Mouse (Mus musculus) kidney, adult 2 months (tissue): Measurements from ENCODE around the gene Slc36a2. TPM values are rescaled to one million over a fixed set of nuclear protein-coding genes. Genes with fewer than 3 reads are reported as not detected.

Source experiments
- DNase-seq: peaks from one replicate; pipeline ENCODE4 v3.0.0; 2021
- H3K27ac ChIP-seq: fragments of 200-500 bp; 2 replicates; pipeline ENCODE4 v1.5.1; 2012; ENCODE audit warnings: low read depth, low read length, control low read depth, inconsistent platforms; ENCODE audit not compliant: insufficient read depth
- H3K27me3 ChIP-seq: fragments of 200-500 bp; replicated peaks from 2 replicates; pipeline ENCODE4 v1.6.1; 2012; ENCODE audit warnings: mild to moderate bottlenecking, moderate library complexity, low read length, inconsistent platforms; ENCODE audit not compliant: control insufficient read depth, insufficient read depth
- H3K36me3 ChIP-seq: fragments of 200-500 bp; 2 replicates; pipeline ENCODE4 v1.6.1; 2012; ENCODE audit warnings: mild to moderate bottlenecking, moderate library complexity, low read length, inconsistent platforms; ENCODE audit not compliant: control insufficient read depth, insufficient read depth
- H3K4me1 ChIP-seq: fragments of 200-500 bp; 2 replicates; pipeline ENCODE4 v1.6.1; 2011; ENCODE audit warnings: low read length; ENCODE audit not compliant: control insufficient read depth, insufficient read depth
- H3K4me3 ChIP-seq: fragments of 200-500 bp; 2 replicates; pipeline ENCODE4 v1.5.1; 2011; ENCODE audit warnings: mild to moderate bottlenecking, low read depth, low read length, control low read depth; ENCODE audit not compliant: insufficient read depth
- CTCF ChIP-seq: fragments of 200-500 bp; conservative IDR thresholded peaks from 2 replicates; pipeline ENCODE4 v1.5.1; 2011; ENCODE audit warnings: low read depth, mild to moderate bottlenecking, control low read depth, low read length, moderate library complexity, mixed read lengths; ENCODE audit not compliant: insufficient read depth, insufficient read length
- POLR2A ChIP-seq: fragments of 200-500 bp; IDR thresholded peaks from one replicate; pipeline ENCODE4 v1.6.1; 2011; ENCODE audit warnings: low read depth, low read length, control low read depth
- WGBS: fragments of 180-500 bp; shearing (Covaris S2); methylation state at CpG from one replicate; pipeline ENCODE4 v1.1.7; 2018; 5-methylcytosine and 5-hydroxymethylcytosine counted together
- polyA plus RNA-seq: library from polyadenylated mRNA; depleted of rRNA; stranded (reverse); fragments of >200 nt; gene quantifications from 2 replicates; pipeline ENCODE4 v1.2.3, GENCODE M21; 2012; rRNA removed

The Slc36a2 gene
- polyA plus RNA-seq, result 35.4 and 36.9 TPM in 2 replicates

GRCm38 (mm10) chr11:55184733-55185291, at the start of gene Slc36a2:
Gene Slc36a2, minus strand, starts transcription at chr11:55185077.
- Histone ChIP-seq H3K27me3 (no peaks in the 10 kb centered on the region), H3K36me3 (no peaks in the 10 kb centered on the region), H3K4me1 (0 out of 2 replicates have a peak, but pooled peaks cover 3% of the 10 kb centered on the region), H3K4me3 (no peak within 1 kb of the TSS), H3K27ac (no peak within 1 kb of the TSS)
- no peak for TF ChIP-seq CTCF
- TF ChIP-seq POLR2A, result no peak
- WGBS, result 40% methylated on average over 10 of the region's 10 CpGs
- peak; percentile 19 for DNase-seq

DNA sequence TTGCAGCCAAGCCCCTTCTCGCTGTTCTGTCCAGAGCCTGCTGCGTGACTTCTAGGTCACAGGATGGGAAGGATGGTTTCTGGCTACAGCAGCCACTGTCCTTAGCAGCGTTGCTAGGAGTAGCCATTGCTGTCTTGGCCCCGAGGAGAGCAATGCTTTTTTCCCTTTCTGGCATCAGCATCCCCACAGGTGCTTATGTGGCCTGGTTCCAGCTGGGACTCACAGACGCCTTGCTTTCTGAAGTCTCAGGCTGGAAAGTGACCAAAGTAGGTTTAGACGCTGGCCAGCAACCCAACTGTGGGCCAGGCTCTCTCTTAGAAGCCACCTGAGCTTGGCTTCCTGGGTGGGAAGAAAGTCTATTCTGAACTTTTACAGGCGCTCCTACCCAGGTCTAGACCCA, 49.4 kb upstream of the Slc36a2 start:
- TF ChIP-seq CTCF (no peak), POLR2A (no peak)
- H3K4me3 ChIP-seq, result no peak overlapping the region
- H3K36me3 ChIP-seq, result peaks cover 3% of the 10 kb centered on the region; the same call in 1 of the 2 replicates
- no peak overlapping the region for H3K27ac ChIP-seq
- no peaks in the 10 kb centered on the region for H3K27me3 ChIP-seq
- 88% methylated on average over 7 of the region's 7 CpGs for WGBS
- no peak for DNase-seq
- no peaks in the 10 kb centered on the region for H3K4me1 ChIP-seq

- TF ChIP-seq POLR2A (no peak), CTCF (no peak)
- WGBS, result 87% methylated on average over 6 of the region's 6 CpGs
- DNase-seq, result no peak
- Histone ChIP-seq H3K27me3 (no peaks in the 10 kb centered on the region), H3K4me1 (no peaks in the 10 kb centered on the region), H3K36me3 (peaks cover 6% of the 10 kb centered on the region), H3K4me3 (no peak overlapping the region), H3K27ac (no peak overlapping the region)
These were observed 46.2 kb upstream of the Slc36a2 start for GRCm38 (mm10) chr11:55231034-55231433.

- no peak for DNase-seq
- TF ChIP-seq POLR2A (no peak), CTCF (no peak)
- H3K4me3 ChIP-seq, result no peak overlapping the region
- H3K27me3 ChIP-seq, result no peaks in the 10 kb centered on the region
- 87% methylated on average over 7 of the region's 7 CpGs for WGBS
- H3K36me3 ChIP-seq, result peaks cover 4% of the 10 kb centered on the region
- peaks cover 5% of the 10 kb centered on the region; the same call in 1 of the 2 replicates for H3K4me1 ChIP-seq
- H3K27ac ChIP-seq, result no peak overlapping the region
These were observed 36.4 kb upstream of the Slc36a2 start for GRCm38 (mm10) chr11:55221306-55221705.

GRCm38 (mm10) chr11:55218473-55218872, 33.6 kb upstream of the Slc36a2 start:
- Histone ChIP-seq H3K36me3 (no peaks in the 10 kb centered on the region; the same call in 1 of the 2 replicates), H3K4me1 (peaks cover 22% of the 10 kb centered on the region; the same call in 1 of the 2 replicates), H3K27ac (peak overlapping the region; percentile 96), H3K4me3 (no peak overlapping the region), H3K27me3 (no peaks in the 10 kb centered on the region)
- WGBS, result 54% methylated on average over 3 of the region's 3 CpGs
- DNase-seq, result peak; percentile 73
- TF ChIP-seq CTCF (no peak), POLR2A (no peak)

DNA sequence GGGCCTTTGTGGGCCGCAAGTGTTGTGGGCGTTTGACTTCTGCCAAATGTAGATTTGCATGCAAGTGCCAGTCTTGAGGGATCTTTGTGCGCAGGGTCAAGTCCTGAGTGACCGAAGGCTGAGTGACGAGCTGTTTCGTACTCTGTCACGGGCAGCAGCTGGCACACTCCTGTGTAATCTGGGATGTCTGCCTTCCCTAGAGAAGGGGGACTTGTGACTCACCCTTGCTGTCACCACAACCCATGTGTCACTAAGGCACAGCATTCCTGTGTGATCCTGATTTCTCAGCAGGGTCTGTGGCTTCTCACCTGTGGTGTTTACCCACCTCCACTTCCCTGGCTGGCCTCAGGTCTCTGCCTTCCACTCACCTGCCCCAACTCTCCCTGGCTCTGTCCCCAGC, 33.0 kb upstream of the Slc36a2 start:
- Histone ChIP-seq H3K4me3 (peak overlapping the region; percentile 26), H3K27me3 (no peaks in the 10 kb centered on the region), H3K27ac (peak overlapping the region; percentile 96), H3K36me3 (no peaks in the 10 kb centered on the region; the same call in 1 of the 2 replicates), H3K4me1 (peaks cover 22% of the 10 kb centered on the region; the same call in 1 of the 2 replicates)
- WGBS, result 57% methylated on average over 7 of the region's 7 CpGs
- TF ChIP-seq CTCF, result no peak
- TF ChIP-seq POLR2A, result no peak
- no peak for DNase-seq

DNA sequence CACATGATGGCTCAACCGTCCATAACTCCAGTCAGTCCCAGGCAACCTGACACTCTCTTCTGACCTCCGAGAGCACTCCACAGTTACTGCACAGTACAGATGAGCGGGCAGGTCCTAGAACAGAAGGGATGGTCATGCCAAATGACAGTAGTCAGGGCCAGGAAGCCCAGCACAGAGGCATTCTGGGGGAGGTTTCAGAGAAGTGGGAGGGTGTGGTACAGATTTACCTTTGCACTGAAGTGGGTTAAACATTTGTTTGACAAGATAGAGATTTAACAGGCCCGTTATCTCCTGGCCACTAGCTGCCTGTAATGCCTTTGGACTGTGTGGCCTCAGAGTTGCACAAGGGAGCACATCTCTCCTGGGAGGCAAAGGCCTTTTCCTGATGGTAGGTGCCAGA, 32.5 kb upstream of the Slc36a2 start:
- TF ChIP-seq POLR2A, result peak; percentile 31
- TF ChIP-seq CTCF, result peak; percentile 19; the same call in 1 of the 2 replicates
- H3K36me3 ChIP-seq, result no peaks in the 10 kb centered on the region; the same call in 1 of the 2 replicates
- H3K4me1 ChIP-seq, result peaks cover 22% of the 10 kb centered on the region; the same call in 1 of the 2 replicates
- peak; percentile 93 for DNase-seq
- no peaks in the 10 kb centered on the region for H3K27me3 ChIP-seq
- peak overlapping the region; percentile 26 for H3K4me3 ChIP-seq
- peak overlapping the region; percentile 96 for H3K27ac ChIP-seq
- 51% methylated on average over 4 of the region's 4 CpGs for WGBS

GRCm38 (mm10) chr11:55216830-55217229, 32.0 kb upstream of the Slc36a2 start:
- Histone ChIP-seq H3K27me3 (no peaks in the 10 kb centered on the region), H3K4me3 (no peak overlapping the region), H3K27ac (peak overlapping the region; percentile 90), H3K36me3 (no peaks in the 10 kb centered on the region), H3K4me1 (peaks cover 22% of the 10 kb centered on the region; the same call in 1 of the 2 replicates)
- TF ChIP-seq POLR2A, result no peak
- TF ChIP-seq CTCF, result no peak
- WGBS, result 44% methylated on average over 13 of the region's 13 CpGs
- no peak for DNase-seq
